Mouse (Mus musculus): ENCODE results near the gene Gm44973. TPM values are rescaled to one million over a fixed set of nuclear protein-coding genes. Genes with fewer than 3 reads are reported as not detected.

Gene Gm44973
- polyA plus RNA-seq, 1 experiment from 2014 or later = not detected

GRCm38 (mm10) chr7:5038109-5038732, 22.9 kb downstream of the Gm44973 start, which contains the start of gene Zfp784:
Zfp784 (minus strand) TSS chr7:5038446.
- whole genome bisulfite sequencing = under 1% methylated on average over 48 of the region's 48 CpGs
- H3K27ac ChIP-seq (replicated peaks in 1 of 2; ENCODE audit: control insufficient read depth in 1 of 2, insufficient read depth in 1 of 2, low read depth in 2 of 2, low read length in 2 of 2) = peak within 1 kb of the TSS; percentile 86 to 94
- peak within 1 kb of the TSS; percentile 66 to 75 for H3K4me3 ChIP-seq (ENCODE audit: control insufficient read depth in 1 of 2, insufficient read depth in 1 of 2, low read depth in 1 of 2, low read length in 2 of 2)

GRCm38 (mm10) chr7:5038940-5039339, 23.6 kb downstream of the Gm44973 start:
- Histone ChIP-seq H3K4me1 (ENCODE audit: control insufficient read depth in 2 of 2, insufficient read depth in 2 of 2, low read length in 2 of 2) (peaks cover 2 to 11% of the 10 kb centered on the region in 2 experiments; a peak in 3 of 4 replicates), H3K4me3 (ENCODE audit: control insufficient read depth in 1 of 2, insufficient read depth in 1 of 2, low read depth in 1 of 2, low read length in 2 of 2) (peak overlapping the region; percentile 66 to 75; a peak in 3 of 4 replicates), H3K27ac (replicated peaks in 1 of 2; ENCODE audit: control insufficient read depth in 1 of 2, insufficient read depth in 1 of 2, low read depth in 2 of 2, low read length in 2 of 2) (peak overlapping the region in 1 of 2 experiments; percentile 94; a peak in 1 of 4 replicates), H3K4me2 (ENCODE audit: low read length) (peak overlapping the region; percentile 65), H3K36me3 (ENCODE audit: control insufficient read depth, insufficient read depth, low read length) (peaks cover 27% of the 10 kb centered on the region), H3K9ac (ENCODE audit: low read length) (peak overlapping the region; percentile 76), H3K27me3 (ENCODE audit: control insufficient read depth, insufficient read depth, low read length) (no peaks in the 10 kb centered on the region), H3K9me3 (ENCODE audit: control insufficient read depth, low read length) (no peaks in the 10 kb centered on the region)
- WGBS = 30% methylated on average over 5 of the region's 5 CpGs
- no peak for ATAC-seq (ENCODE audit: insufficient number of reproducible peaks, insufficient read depth, low FRiP score, low read depth)

More at GRCm38 (mm10) chr7:5038109-5038732, 22.9 kb downstream of the Gm44973 start, which contains the start of gene Zfp784:
- no peaks in the 10 kb centered on the region for H3K27me3 ChIP-seq (ENCODE audit: control insufficient read depth, insufficient read depth, low read length)
- peak within 1 kb of the TSS; percentile 76 for H3K9ac ChIP-seq (ENCODE audit: low read length)
- H3K36me3 ChIP-seq (ENCODE audit: control insufficient read depth, insufficient read depth, low read length) = peaks cover 34% of the 10 kb centered on the region
- peaks cover 2 to 11% of the 10 kb centered on the region in 2 experiments; a peak in 3 of 4 replicates for H3K4me1 ChIP-seq (ENCODE audit: control insufficient read depth in 2 of 2, insufficient read depth in 2 of 2, low read length in 2 of 2)
- peak within 1 kb of the TSS; percentile 65 for H3K4me2 ChIP-seq (ENCODE audit: low read length)
- no peaks in the 10 kb centered on the region for H3K9me3 ChIP-seq (ENCODE audit: control insufficient read depth, low read length)
- peak; percentile 92 for ATAC-seq (ENCODE audit: insufficient number of reproducible peaks, insufficient read depth, low FRiP score, low read depth)

- Histone ChIP-seq H3K4me1 (ENCODE audit: control insufficient read depth in 2 of 2, insufficient read depth in 2 of 2, low read length in 2 of 2) (no peaks in the 10 kb centered on the region), H3K9me3 (ENCODE audit: control insufficient read depth, low read length) (no peaks in the 10 kb centered on the region), H3K9ac (ENCODE audit: low read length) (no peak overlapping the region), H3K27ac (replicated peaks in 1 of 2; ENCODE audit: control insufficient read depth in 1 of 2, insufficient read depth in 1 of 2, low read depth in 2 of 2, low read length in 2 of 2) (no peak overlapping the region), H3K4me3 (ENCODE audit: control insufficient read depth in 1 of 2, insufficient read depth in 1 of 2, low read depth in 1 of 2, low read length in 2 of 2) (no peak overlapping the region), H3K36me3 (ENCODE audit: control insufficient read depth, insufficient read depth, low read length) (peaks cover 4% of the 10 kb centered on the region; the same call in 1 of the 2 replicates), H3K4me2 (ENCODE audit: low read length) (no peak overlapping the region), H3K27me3 (ENCODE audit: control insufficient read depth, insufficient read depth, low read length) (no peaks in the 10 kb centered on the region)
- ATAC-seq (ENCODE audit: insufficient number of reproducible peaks, insufficient read depth, low FRiP score, low read depth) = no peak
- WGBS = 51% methylated on average over 2 of the region's 2 CpGs
Measured at GRCm38 (mm10) chr7:5044981-5045380, 29.7 kb downstream of the Gm44973 start.

GRCm38 (mm10) chr7:5046112-5046511, 30.8 kb downstream of the Gm44973 start:
- Histone ChIP-seq H3K27me3 (ENCODE audit: control insufficient read depth, insufficient read depth, low read length) (no peaks in the 10 kb centered on the region), H3K4me2 (ENCODE audit: low read length) (no peak overlapping the region), H3K4me3 (ENCODE audit: control insufficient read depth in 1 of 2, insufficient read depth in 1 of 2, low read depth in 1 of 2, low read length in 2 of 2) (no peak overlapping the region), H3K4me1 (ENCODE audit: control insufficient read depth in 2 of 2, insufficient read depth in 2 of 2, low read length in 2 of 2) (peaks cover 3 to 7% of the 10 kb centered on the region in 2 experiments; a peak in 3 of 4 replicates), H3K9ac (ENCODE audit: low read length) (no peak overlapping the region), H3K9me3 (ENCODE audit: control insufficient read depth, low read length) (no peaks in the 10 kb centered on the region), H3K36me3 (ENCODE audit: control insufficient read depth, insufficient read depth, low read length) (peaks cover 4% of the 10 kb centered on the region; the same call in 1 of the 2 replicates), H3K27ac (replicated peaks in 1 of 2; ENCODE audit: control insufficient read depth in 1 of 2, insufficient read depth in 1 of 2, low read depth in 2 of 2, low read length in 2 of 2) (no peak overlapping the region)
- WGBS = 64% methylated on average over 2 of the region's 2 CpGs
- ATAC-seq (ENCODE audit: insufficient number of reproducible peaks, insufficient read depth, low FRiP score, low read depth) = no peak

- Histone ChIP-seq H3K9me3 (ENCODE audit: control insufficient read depth, low read length) (no peaks in the 10 kb centered on the region), H3K9ac (ENCODE audit: low read length) (no peak overlapping the region), H3K36me3 (ENCODE audit: control insufficient read depth, insufficient read depth, low read length) (no peaks in the 10 kb centered on the region), H3K4me3 (ENCODE audit: control insufficient read depth in 1 of 2, insufficient read depth in 1 of 2, low read depth in 1 of 2, low read length in 2 of 2) (no peak overlapping the region), H3K27me3 (ENCODE audit: control insufficient read depth, insufficient read depth, low read length) (peaks cover 6% of the 10 kb centered on the region), H3K4me1 (ENCODE audit: control insufficient read depth in 2 of 2, insufficient read depth in 2 of 2, low read length in 2 of 2) (peaks cover 4 to 13% of the 10 kb centered on the region in 2 experiments), H3K27ac (replicated peaks in 1 of 2; ENCODE audit: control insufficient read depth in 1 of 2, insufficient read depth in 1 of 2, low read depth in 2 of 2, low read length in 2 of 2) (no peak overlapping the region), H3K4me2 (ENCODE audit: low read length) (no peak overlapping the region)
- no peak for ATAC-seq (ENCODE audit: insufficient number of reproducible peaks, insufficient read depth, low FRiP score, low read depth)
- WGBS = 15% methylated on average over 2 of the region's 2 CpGs
Measured at GRCm38 (mm10) chr7:5047313-5047712, 32.0 kb downstream of the Gm44973 start.

- no peaks in the 10 kb centered on the region for H3K9me3 ChIP-seq (ENCODE audit: control insufficient read depth, low read length)
- H3K9ac ChIP-seq (ENCODE audit: low read length) = peak within 1 kb of the TSS; percentile 86
- H3K4me3 ChIP-seq (ENCODE audit: control insufficient read depth in 1 of 2, insufficient read depth in 1 of 2, low read depth in 1 of 2, low read length in 2 of 2) = peak within 1 kb of the TSS; percentile 67 to 77
- peak; percentile 78 for ATAC-seq (ENCODE audit: insufficient number of reproducible peaks, insufficient read depth, low FRiP score, low read depth)
- peak within 1 kb of the TSS in 1 of 2 experiments; percentile 55; a peak in 2 of 4 replicates for H3K27ac ChIP-seq (replicated peaks in 1 of 2; ENCODE audit: control insufficient read depth in 1 of 2, insufficient read depth in 1 of 2, low read depth in 2 of 2, low read length in 2 of 2)
- peaks cover 48% of the 10 kb centered on the region for H3K27me3 ChIP-seq (ENCODE audit: control insufficient read depth, insufficient read depth, low read length)
- 2% methylated on average over 65 of the region's 65 CpGs for WGBS
- H3K36me3 ChIP-seq (ENCODE audit: control insufficient read depth, insufficient read depth, low read length) = no peaks in the 10 kb centered on the region
- peak within 1 kb of the TSS; percentile 94 for H3K4me2 ChIP-seq (ENCODE audit: low read length)
- H3K4me1 ChIP-seq (ENCODE audit: control insufficient read depth in 2 of 2, insufficient read depth in 2 of 2, low read length in 2 of 2) = peaks cover 9 to 32% of the 10 kb centered on the region in 2 experiments
Measured at GRCm38 (mm10) chr7:5051193-5052192, 36.2 kb downstream of the Gm44973 start, which contains the start of gene Zfp580. Zfp580 (plus strand) TSS chr7:5051538.

- WGBS = 4% methylated on average over 11 of the region's 12 CpGs
- Histone ChIP-seq H3K36me3 (ENCODE audit: control insufficient read depth, insufficient read depth, low read length) (no peaks in the 10 kb centered on the region), H3K27me3 (ENCODE audit: control insufficient read depth, insufficient read depth, low read length) (peaks cover 57% of the 10 kb centered on the region), H3K27ac (replicated peaks in 1 of 2; ENCODE audit: control insufficient read depth in 1 of 2, insufficient read depth in 1 of 2, low read depth in 2 of 2, low read length in 2 of 2) (no peak overlapping the region), H3K4me1 (ENCODE audit: control insufficient read depth in 2 of 2, insufficient read depth in 2 of 2, low read length in 2 of 2) (peaks cover 10 to 38% of the 10 kb centered on the region in 2 experiments), H3K9ac (ENCODE audit: low read length) (peak overlapping the region; percentile 57), H3K4me3 (ENCODE audit: control insufficient read depth in 1 of 2, insufficient read depth in 1 of 2, low read depth in 1 of 2, low read length in 2 of 2) (peak overlapping the region; percentile 21 to 77), H3K4me2 (ENCODE audit: low read length) (peak overlapping the region; percentile 94), H3K9me3 (ENCODE audit: control insufficient read depth, low read length) (no peaks in the 10 kb centered on the region)
- ATAC-seq (ENCODE audit: insufficient number of reproducible peaks, insufficient read depth, low FRiP score, low read depth) = no peak
Measured at GRCm38 (mm10) chr7:5052438-5052837, 37.1 kb downstream of the Gm44973 start.
